Mouse (Mus musculus): ENCODE measurements at regions not wholly inside any gene's neighbourhood (a gene's known extent, or its start where the extent isn't known, plus 50 kb on each side); places are given as distances from the start of the nearest gene placed in this dataset.

DNA sequence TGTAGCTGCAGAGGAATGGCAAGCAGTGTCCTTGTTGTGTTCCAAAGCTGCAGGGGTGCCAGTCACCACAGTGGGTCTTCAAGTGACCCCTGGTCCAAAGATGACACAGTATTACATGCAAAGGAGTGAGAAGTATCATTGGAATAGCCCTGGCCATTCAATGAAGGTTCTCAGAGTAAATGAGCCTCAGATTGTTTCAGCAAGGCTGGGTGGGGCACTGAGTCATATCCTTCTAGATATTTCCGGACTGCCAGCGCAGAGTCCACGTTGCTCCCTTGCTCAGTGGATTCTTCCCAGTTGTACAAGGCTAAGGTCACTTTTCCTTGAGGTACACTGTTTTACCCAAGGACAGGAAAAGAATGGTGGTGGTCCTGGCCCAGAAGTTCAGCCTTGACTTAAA lies 319.2 kb upstream of the Irx1 start:
- Histone ChIP-seq H3K27ac (ENCODE audit: low read depth, low read length) (no peak overlapping the region), H3K4me2 (no peak overlapping the region), H3K4me3 (ENCODE audit: low read depth, low read length) (no peak overlapping the region), H3K27me3 (ENCODE audit: control insufficient read depth, insufficient read depth, low read length) (peaks cover 4% of the 10 kb centered on the region; the same call in 1 of the 2 replicates), H3K36me3 (ENCODE audit: control insufficient read depth, insufficient read depth, low read length) (no peaks in the 10 kb centered on the region), H3K9me3 (ENCODE audit: control insufficient read depth, low read length) (no peaks in the 10 kb centered on the region), H3K4me1 (ENCODE audit: control insufficient read depth, insufficient read depth, low read length) (no peaks in the 10 kb centered on the region), H3K9ac (ENCODE audit: low read length) (no peak overlapping the region)
- no peak for DNase-seq (ENCODE audit: low spot score, missing footprints)
- WGBS: 88% methylated on average over 3 of the region's 3 CpGs
- ATAC-seq (ENCODE audit: low FRiP score): no peak

DNA sequence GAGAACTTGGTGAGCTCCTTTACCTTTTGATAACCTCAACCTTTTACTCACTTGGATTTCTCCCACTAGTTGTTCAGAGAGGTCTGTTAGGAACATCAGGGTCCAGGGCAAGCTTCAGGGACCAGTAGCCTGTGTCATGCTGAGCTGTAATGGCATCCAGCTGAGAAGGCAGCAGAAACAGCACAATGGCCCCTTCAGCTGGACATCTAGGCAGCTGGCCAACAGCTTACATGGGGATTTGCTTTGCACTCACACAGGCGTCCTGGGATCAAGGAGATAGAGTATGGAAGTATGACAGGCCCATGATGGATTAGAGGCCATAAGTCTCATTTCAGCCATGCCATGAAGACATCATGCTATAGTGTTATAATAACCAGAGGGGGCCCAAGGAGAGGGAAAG lies 320.2 kb upstream of the Irx1 start:
- no peak overlapping the region for H3K9ac ChIP-seq (ENCODE audit: low read length)
- H3K9me3 ChIP-seq (ENCODE audit: control insufficient read depth, low read length): no peaks in the 10 kb centered on the region
- 14% methylated on average over 1 of the region's 1 CpGs for WGBS
- no peak for ATAC-seq (ENCODE audit: low FRiP score)
- H3K4me1 ChIP-seq (ENCODE audit: control insufficient read depth, insufficient read depth, low read length): no peaks in the 10 kb centered on the region
- no peak for DNase-seq (ENCODE audit: low spot score, missing footprints)
- peaks cover 4% of the 10 kb centered on the region; the same call in 1 of the 2 replicates for H3K27me3 ChIP-seq (ENCODE audit: control insufficient read depth, insufficient read depth, low read length)
- H3K36me3 ChIP-seq (ENCODE audit: control insufficient read depth, insufficient read depth, low read length): no peaks in the 10 kb centered on the region
- no peak overlapping the region for H3K4me2 ChIP-seq
- no peak overlapping the region for H3K27ac ChIP-seq (ENCODE audit: low read depth, low read length)
- no peak overlapping the region for H3K4me3 ChIP-seq (ENCODE audit: low read depth, low read length)

DNA sequence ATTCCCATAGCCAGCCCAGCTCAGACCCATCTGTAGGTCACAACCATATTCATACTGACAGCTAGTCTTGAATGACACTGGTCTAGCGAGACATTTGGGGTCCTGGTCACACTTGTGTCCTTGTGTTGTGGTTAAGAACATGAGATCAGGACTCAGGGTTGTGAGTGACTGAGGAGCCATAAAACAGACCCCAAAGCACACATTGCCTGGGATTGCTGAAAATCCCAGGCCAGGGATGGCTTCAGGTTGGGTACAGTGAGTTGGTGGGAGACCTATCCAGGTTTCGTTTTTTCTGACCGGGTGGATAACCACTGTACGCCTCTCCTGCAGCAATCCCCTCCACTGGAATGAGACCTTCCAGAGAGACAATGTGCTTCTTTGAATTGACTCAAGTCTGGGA lies 322.8 kb upstream of the Irx1 start:
- H3K4me2 ChIP-seq: no peak overlapping the region
- ATAC-seq (ENCODE audit: low FRiP score): no peak
- peaks cover 19% of the 10 kb centered on the region for H3K27me3 ChIP-seq (ENCODE audit: control insufficient read depth, insufficient read depth, low read length)
- peak; percentile 69 for DNase-seq (ENCODE audit: low spot score, missing footprints)
- H3K9ac ChIP-seq (ENCODE audit: low read length): no peak overlapping the region
- WGBS: 96% methylated on average over 4 of the region's 4 CpGs
- peaks cover 9% of the 10 kb centered on the region; the same call in 1 of the 2 replicates for H3K4me1 ChIP-seq (ENCODE audit: control insufficient read depth, insufficient read depth, low read length)
- H3K36me3 ChIP-seq (ENCODE audit: control insufficient read depth, insufficient read depth, low read length): no peaks in the 10 kb centered on the region
- no peak overlapping the region for H3K27ac ChIP-seq (ENCODE audit: low read depth, low read length)
- no peaks in the 10 kb centered on the region for H3K9me3 ChIP-seq (ENCODE audit: control insufficient read depth, low read length)
- H3K4me3 ChIP-seq (ENCODE audit: low read depth, low read length): no peak overlapping the region

DNA sequence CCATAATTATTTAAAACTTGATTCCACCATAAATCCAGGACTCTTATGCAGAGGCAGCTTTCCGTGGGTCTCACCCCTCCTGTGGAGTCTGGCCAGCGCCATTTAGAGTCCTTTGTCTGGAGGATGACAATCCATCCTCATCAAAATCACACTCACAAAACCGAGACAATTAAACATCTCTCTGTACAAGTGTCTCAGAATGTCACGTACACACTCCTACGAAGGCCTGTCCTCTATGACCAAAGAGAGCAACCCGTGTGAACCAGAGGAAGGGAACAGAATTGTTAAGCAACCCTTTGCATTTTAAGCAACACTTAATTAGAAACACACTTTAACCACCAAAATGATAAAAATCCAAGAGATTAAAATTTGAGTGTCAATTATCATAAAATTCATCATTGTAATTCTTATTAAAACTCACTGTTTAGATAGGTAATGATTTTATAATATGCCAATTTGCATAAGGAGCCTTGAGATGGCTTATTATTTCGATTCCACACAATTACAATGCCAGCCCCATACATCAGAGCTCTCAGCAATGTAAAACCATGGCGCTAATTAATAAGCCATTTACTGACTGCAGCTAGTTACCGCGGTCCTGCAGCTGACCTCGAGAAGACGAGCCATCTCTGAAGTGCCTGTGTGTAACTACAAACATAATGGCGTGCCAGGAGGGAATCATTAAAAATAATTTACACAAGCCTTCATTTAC lies 325.0 kb upstream of the Irx1 start:
- no peak overlapping the region for H3K27ac ChIP-seq (ENCODE audit: low read depth, low read length)
- no peak overlapping the region for H3K4me2 ChIP-seq
- H3K27me3 ChIP-seq (ENCODE audit: control insufficient read depth, insufficient read depth, low read length): peaks cover 16% of the 10 kb centered on the region
- H3K9ac ChIP-seq (ENCODE audit: low read length): no peak overlapping the region
- H3K36me3 ChIP-seq (ENCODE audit: control insufficient read depth, insufficient read depth, low read length): no peaks in the 10 kb centered on the region
- DNase-seq (ENCODE audit: low spot score, missing footprints): peak; percentile 83
- no peak overlapping the region for H3K4me3 ChIP-seq (ENCODE audit: low read depth, low read length)
- H3K9me3 ChIP-seq (ENCODE audit: control insufficient read depth, low read length): no peaks in the 10 kb centered on the region
- 51% methylated on average over 13 of the region's 13 CpGs for WGBS
- ATAC-seq (ENCODE audit: low FRiP score): 0 out of 2 replicates have a peak, but pooled peaks have one; percentile 17
- H3K4me1 ChIP-seq (ENCODE audit: control insufficient read depth, insufficient read depth, low read length): peaks cover 24% of the 10 kb centered on the region

DNA sequence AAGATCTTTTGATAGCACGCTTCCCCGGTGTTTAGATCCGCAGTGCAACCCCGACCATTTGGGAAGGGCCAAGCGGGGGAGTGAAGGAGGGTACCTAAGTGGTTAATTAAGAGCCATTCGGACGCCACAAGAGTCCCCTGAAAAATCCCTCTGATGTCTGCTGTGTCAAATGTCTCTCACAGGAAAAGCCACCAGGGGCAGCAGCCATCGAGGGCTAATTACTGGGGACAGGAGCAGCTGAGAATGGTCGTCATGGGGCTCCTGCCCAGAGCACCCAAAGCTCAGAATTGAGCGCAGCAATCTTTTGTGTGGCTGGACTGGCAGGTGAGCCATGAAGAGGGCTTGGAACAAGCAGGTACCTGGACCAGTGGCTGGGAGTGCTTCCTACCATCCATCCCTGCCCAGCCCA lies 325.6 kb upstream of the Irx1 start:
- peaks cover 16% of the 10 kb centered on the region for H3K27me3 ChIP-seq (ENCODE audit: control insufficient read depth, insufficient read depth, low read length)

DNA sequence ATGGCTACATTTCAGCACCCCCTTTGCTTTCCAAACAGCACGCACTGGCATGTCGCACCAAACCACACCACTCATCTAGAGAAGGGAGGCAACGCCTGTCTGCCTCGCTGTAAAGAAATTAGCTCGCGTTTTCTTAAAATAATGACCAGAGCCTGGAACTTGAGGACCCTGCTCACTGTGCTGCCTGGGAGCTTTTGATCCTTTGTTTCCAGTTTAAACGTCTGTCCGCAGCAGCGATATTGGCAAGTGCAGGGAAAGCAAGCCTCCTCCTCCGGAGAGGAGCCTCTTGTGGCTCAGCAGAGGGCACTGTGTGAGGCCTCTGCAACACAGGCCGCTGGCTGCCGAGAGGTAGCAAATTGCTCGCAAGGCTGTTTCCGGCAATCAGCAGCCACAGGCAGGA lies 328.8 kb upstream of the Irx1 start:
- peaks cover 33% of the 10 kb centered on the region for H3K4me1 ChIP-seq (ENCODE audit: control insufficient read depth, insufficient read depth, low read length)
- no peaks in the 10 kb centered on the region for H3K9me3 ChIP-seq (ENCODE audit: control insufficient read depth, low read length)
- H3K4me2 ChIP-seq: peak overlapping the region; percentile 31; the same call in 1 of the 2 replicates
- ATAC-seq (ENCODE audit: low FRiP score): peak; percentile 63
- no peak overlapping the region for H3K4me3 ChIP-seq (ENCODE audit: low read depth, low read length)
- no peaks in the 10 kb centered on the region for H3K36me3 ChIP-seq (ENCODE audit: control insufficient read depth, insufficient read depth, low read length)
- WGBS: under 1% methylated on average over 14 of the region's 14 CpGs
- peaks cover 47% of the 10 kb centered on the region for H3K27me3 ChIP-seq (ENCODE audit: control insufficient read depth, insufficient read depth, low read length)
- H3K9ac ChIP-seq (ENCODE audit: low read length): peak overlapping the region; percentile 11; the same call in 1 of the 2 replicates
- peak; percentile 93 for DNase-seq (ENCODE audit: low spot score, missing footprints)
- no peak overlapping the region; the same call in 1 of the 2 replicates for H3K27ac ChIP-seq (ENCODE audit: low read depth, low read length)

More for the DNA sequence above, 325.6 kb upstream of the Irx1 start:
- no peaks in the 10 kb centered on the region for H3K9me3 ChIP-seq (ENCODE audit: control insufficient read depth, low read length)
- DNase-seq (ENCODE audit: low spot score, missing footprints) (peak; percentile 87), ATAC-seq (ENCODE audit: low FRiP score) (peak; percentile 49; the same call in 1 of the 2 replicates)
- WGBS: 20% methylated on average over 10 of the region's 10 CpGs
- no peak overlapping the region for H3K4me3 ChIP-seq (ENCODE audit: low read depth, low read length)
- H3K4me2 ChIP-seq: no peak overlapping the region
- H3K9ac ChIP-seq (ENCODE audit: low read length): no peak overlapping the region
- H3K36me3 ChIP-seq (ENCODE audit: control insufficient read depth, insufficient read depth, low read length): no peaks in the 10 kb centered on the region
- H3K27ac ChIP-seq (ENCODE audit: low read depth, low read length): no peak overlapping the region
- H3K4me1 ChIP-seq (ENCODE audit: control insufficient read depth, insufficient read depth, low read length): peaks cover 28% of the 10 kb centered on the region

DNA sequence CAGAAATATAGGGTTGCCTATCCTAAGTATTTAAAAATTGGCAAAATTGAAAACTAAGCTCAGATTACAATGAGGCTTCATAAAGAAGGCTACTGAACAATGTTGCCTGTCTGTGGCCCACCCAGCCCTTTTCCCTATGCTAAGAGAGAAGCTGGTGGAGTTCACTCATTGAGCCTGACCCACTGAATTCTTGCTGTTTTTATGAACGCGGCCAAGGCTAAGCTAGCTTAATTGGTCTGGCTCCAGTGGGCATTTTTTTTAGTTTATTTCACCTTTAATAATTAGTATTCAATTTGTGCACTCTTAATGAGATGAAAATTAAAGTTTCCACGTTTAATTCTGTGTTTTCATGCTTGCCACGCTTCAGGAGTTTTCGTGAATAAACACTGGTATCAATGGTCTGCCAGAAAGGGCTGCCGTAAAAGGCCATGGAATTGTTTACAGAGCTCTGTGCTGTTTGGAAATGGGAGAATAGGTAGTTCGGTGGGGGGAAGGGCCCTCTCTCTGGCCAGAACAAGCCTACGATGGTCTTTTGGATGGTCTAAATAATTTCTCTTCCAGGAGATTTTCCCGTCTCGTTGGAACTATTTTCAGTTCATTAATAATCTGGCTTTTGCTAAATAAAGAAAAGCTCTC lies 329.7 kb upstream of the Irx1 start:
- ATAC-seq (ENCODE audit: low FRiP score): peak; percentile 51; the same call in 1 of the 2 replicates

DNA sequence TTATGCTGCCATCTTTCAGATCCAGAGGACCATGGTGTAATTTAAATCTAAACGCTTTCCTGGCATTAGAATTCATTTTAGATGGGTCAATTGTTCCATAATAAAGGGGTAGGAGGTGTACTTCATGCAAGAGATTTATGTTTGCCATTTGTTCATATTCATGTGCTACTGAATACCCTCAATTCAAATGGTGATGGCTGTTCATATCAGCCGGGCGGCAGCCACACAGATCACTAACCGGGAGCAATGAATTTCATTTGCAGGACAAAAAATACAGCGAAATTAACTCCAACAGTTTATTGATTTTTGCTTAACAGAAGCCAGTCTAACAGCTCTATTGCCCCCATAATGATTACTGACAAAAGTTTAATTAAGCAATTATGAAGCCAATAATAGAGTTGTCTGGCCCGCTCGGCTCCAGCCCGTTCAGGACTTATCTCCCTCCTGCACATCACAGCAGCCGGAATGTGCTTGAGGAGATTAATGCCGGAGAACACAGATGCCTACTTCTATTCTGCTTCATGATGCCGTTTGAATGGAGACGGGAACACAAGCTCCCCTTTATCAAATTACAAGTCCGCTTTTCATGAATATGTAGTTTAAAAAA lies 330.3 kb upstream of the Irx2 start:
- H3K36me3 ChIP-seq (ENCODE audit: control insufficient read depth, insufficient read depth, low read length): no peaks in the 10 kb centered on the region
- DNase-seq (ENCODE audit: low spot score, missing footprints) (peak; percentile 91), ATAC-seq (ENCODE audit: low FRiP score) (peak; percentile 83)
- H3K27me3 ChIP-seq (ENCODE audit: control insufficient read depth, insufficient read depth, low read length): peaks cover 58% of the 10 kb centered on the region
- H3K9me3 ChIP-seq (ENCODE audit: control insufficient read depth, low read length): no peaks in the 10 kb centered on the region
- peak overlapping the region; percentile 19 for H3K4me2 ChIP-seq
- 13% methylated on average over 13 of the region's 13 CpGs for WGBS
- no peak overlapping the region for H3K4me3 ChIP-seq (ENCODE audit: low read depth, low read length)
- no peak overlapping the region for H3K9ac ChIP-seq (ENCODE audit: low read length)
- H3K4me1 ChIP-seq (ENCODE audit: control insufficient read depth, insufficient read depth, low read length): peaks cover 43% of the 10 kb centered on the region
- H3K27ac ChIP-seq (ENCODE audit: low read depth, low read length): no peak overlapping the region

More for the DNA sequence above, 329.7 kb upstream of the Irx1 start:
- H3K9ac ChIP-seq (ENCODE audit: low read length): no peak overlapping the region
- H3K27me3 ChIP-seq (ENCODE audit: control insufficient read depth, insufficient read depth, low read length): peaks cover 51% of the 10 kb centered on the region
- peak; percentile 90 for DNase-seq (ENCODE audit: low spot score, missing footprints)
- no peak overlapping the region for H3K27ac ChIP-seq (ENCODE audit: low read depth, low read length)
- H3K4me1 ChIP-seq (ENCODE audit: control insufficient read depth, insufficient read depth, low read length): peaks cover 41% of the 10 kb centered on the region
- H3K36me3 ChIP-seq (ENCODE audit: control insufficient read depth, insufficient read depth, low read length): no peaks in the 10 kb centered on the region
- WGBS: 10% methylated on average over 10 of the region's 10 CpGs
- no peak overlapping the region for H3K4me2 ChIP-seq
- H3K9me3 ChIP-seq (ENCODE audit: control insufficient read depth, low read length): no peaks in the 10 kb centered on the region
- no peak overlapping the region for H3K4me3 ChIP-seq (ENCODE audit: low read depth, low read length)

DNA sequence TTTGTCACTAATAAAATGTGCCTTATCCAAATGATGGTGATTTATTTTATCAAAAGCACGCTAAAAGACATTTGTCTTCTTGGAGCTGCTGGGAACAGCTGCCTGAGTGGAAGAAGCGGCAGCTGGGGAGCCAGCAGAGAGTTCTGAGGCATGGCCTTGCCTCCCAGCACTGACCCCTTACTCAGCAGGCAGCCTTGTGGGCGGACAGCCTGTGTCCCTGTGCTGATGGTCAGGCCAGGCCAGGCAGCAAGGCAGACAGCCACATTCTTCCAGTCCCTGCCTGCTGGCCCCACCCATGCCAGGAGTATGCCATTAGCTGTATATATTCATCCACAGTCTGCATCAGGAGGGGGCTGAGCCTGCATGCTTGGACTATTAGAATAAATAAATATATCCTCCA lies 329.0 kb upstream of the Irx2 start:
- H3K4me1 ChIP-seq (ENCODE audit: control insufficient read depth, insufficient read depth, low read length): peaks cover 37% of the 10 kb centered on the region
- peak; percentile 43; the same call in 1 of the 2 replicates for ATAC-seq (ENCODE audit: low FRiP score)
- no peaks in the 10 kb centered on the region for H3K9me3 ChIP-seq (ENCODE audit: control insufficient read depth, low read length)
- WGBS: 7% methylated on average over 3 of the region's 3 CpGs
- H3K9ac ChIP-seq (ENCODE audit: low read length): no peak overlapping the region
- H3K4me3 ChIP-seq (ENCODE audit: low read depth, low read length): no peak overlapping the region
- H3K36me3 ChIP-seq (ENCODE audit: control insufficient read depth, insufficient read depth, low read length): no peaks in the 10 kb centered on the region
- peak; percentile 95 for DNase-seq (ENCODE audit: low spot score, missing footprints)
- H3K4me2 ChIP-seq: no peak overlapping the region
- H3K27ac ChIP-seq (ENCODE audit: low read depth, low read length): no peak overlapping the region
- peaks cover 58% of the 10 kb centered on the region for H3K27me3 ChIP-seq (ENCODE audit: control insufficient read depth, insufficient read depth, low read length)

Measured in midbrain, embryonic 11.5 days (tissue).